Comparison of ENCODE assay signal across 22 mouse cellular contexts in the genomic region with DNA sequence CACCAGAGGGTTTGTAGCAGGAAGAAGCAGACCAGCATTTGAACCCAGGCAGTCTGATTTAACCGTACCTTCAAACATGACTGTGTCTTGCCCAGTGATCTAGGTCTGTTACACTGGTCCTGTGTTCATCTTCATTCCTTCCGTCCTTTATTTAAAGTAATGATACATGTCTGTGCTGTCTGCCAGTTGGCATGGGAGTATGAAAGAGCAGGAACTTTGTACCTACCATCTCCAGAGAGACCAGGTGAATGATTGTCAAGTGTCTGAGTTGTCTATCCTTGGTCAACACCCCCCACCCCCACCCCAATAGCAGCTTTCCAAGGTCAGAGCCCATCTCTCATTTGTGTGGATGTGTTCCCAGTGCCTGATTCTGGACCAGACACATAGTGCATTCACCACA.
"Had no signal": no experiment of that assay in that cellular context is flagged by ENCODE, and none has a peak within 500 bp of the region (broad histone marks: within the 10 kb centered on the region; RNA-seq: fewer than 3 reads in every experiment).

No protein-coding gene starts in this region.

- H3K9me3 ChIP-seq: limb, embryonic 12.5 days; limb, embryonic 15.5 days; midbrain, embryonic 12.5 days; midbrain, embryonic 15.5 days; neural tube, embryonic 12.5 days; neural tube, embryonic 15.5 days had no signal

- DNase-seq: left cerebral cortex, postnatal 4 days; liver, postnatal 0 days; lung, embryonic 14.5 days; right cerebral cortex, adult 18-20 months; right cerebral cortex, postnatal 14 days; right cerebral cortex, postnatal 4 days; thymus, adult 2 months; thymus, postnatal 14 days; thymus, postnatal 4 days had no signal

- H3K4me3 ChIP-seq: limb, embryonic 12.5 days; limb, embryonic 15.5 days; midbrain, embryonic 12.5 days; midbrain, embryonic 15.5 days; neural tube, embryonic 12.5 days; neural tube, embryonic 15.5 days had no signal

- H3K4me2 ChIP-seq: limb, embryonic 12.5 days; limb, embryonic 15.5 days; liver, embryonic 11.5 days; lung, embryonic 14.5 days; midbrain, embryonic 12.5 days; midbrain, embryonic 15.5 days; neural tube, embryonic 12.5 days; neural tube, embryonic 15.5 days had no signal

- H3K27ac ChIP-seq: kidney, postnatal 0 days; limb, embryonic 12.5 days; limb, embryonic 15.5 days; liver, embryonic 14.5 days; macrophage; midbrain, embryonic 12.5 days; midbrain, embryonic 15.5 days; neural tube, embryonic 12.5 days; neural tube, embryonic 15.5 days; stomach, postnatal 0 days had no signal

- H3K27me3 ChIP-seq: limb, embryonic 12.5 days; limb, embryonic 15.5 days; midbrain, embryonic 12.5 days; midbrain, embryonic 15.5 days; neural tube, embryonic 12.5 days; neural tube, embryonic 15.5 days had no signal

- H3K9ac ChIP-seq: limb, embryonic 12.5 days; limb, embryonic 15.5 days; liver, embryonic 14.5 days; liver, postnatal 0 days; lung, embryonic 14.5 days; midbrain, embryonic 12.5 days; midbrain, embryonic 15.5 days; neural tube, embryonic 12.5 days; neural tube, embryonic 15.5 days had no signal

- ATAC-seq: inflammation-experienced regulatory T-cells, adult 6 months; liver, postnatal 0 days; lung, postnatal 0 days; midbrain, embryonic 15.5 days had no signal

- H3K4me1 ChIP-seq: limb, embryonic 12.5 days; limb, embryonic 15.5 days; midbrain, embryonic 12.5 days; midbrain, embryonic 15.5 days; neural tube, embryonic 12.5 days; neural tube, embryonic 15.5 days had no signal
